Mouse (Mus musculus): Measurements from ENCODE around the gene Xpr1. TPM values are rescaled to one million over a fixed set of nuclear protein-coding genes. Genes with fewer than 3 reads are reported as not detected.

Xpr1 gene
- polyA plus RNA-seq, 1 experiment, result 33.2 TPM

- H3K4me3 ChIP-seq (ENCODE audit: control insufficient read depth, low read depth, low read length), result no peak overlapping the region
- no peaks in the 10 kb centered on the region for H3K27me3 ChIP-seq (ENCODE audit: control insufficient read depth, insufficient read depth, low read length)
- H3K36me3 ChIP-seq (ENCODE audit: control insufficient read depth, insufficient read depth, low read length), result no peaks in the 10 kb centered on the region
- TF ChIP-seq CTCF (IDR thresholded peaks at IDR 0.05; ENCODE audit: control insufficient read depth, insufficient read depth, insufficient replicate concordance, low read depth, low read length) (no peak), POLR2A (IDR thresholded peaks at IDR 0.05; ENCODE audit: control insufficient read depth, low read depth, low read length) (no peak)
- H3K27ac ChIP-seq (ENCODE audit: control insufficient read depth, insufficient read depth, low read depth, low read length), result no peak overlapping the region
- H3K4me1 ChIP-seq (ENCODE audit: control insufficient read depth, insufficient read depth, low read length), result no peaks in the 10 kb centered on the region
Observed at GRCm38 (mm10) chr1:155252631-155253121, 164.5 kb downstream of the Xpr1 start.

GRCm38 (mm10) chr1:155251596-155251995 is 165.6 kb downstream of the Xpr1 start:
- no peaks in the 10 kb centered on the region for H3K27me3 ChIP-seq (ENCODE audit: control insufficient read depth, insufficient read depth, low read length)
- H3K27ac ChIP-seq (ENCODE audit: control insufficient read depth, insufficient read depth, low read depth, low read length), result no peak overlapping the region
- no peak for TF ChIP-seq POLR2A (IDR thresholded peaks at IDR 0.05; ENCODE audit: control insufficient read depth, low read depth, low read length)
- TF ChIP-seq CTCF (IDR thresholded peaks at IDR 0.05; ENCODE audit: control insufficient read depth, insufficient read depth, insufficient replicate concordance, low read depth, low read length), result no peak

GRCm38 (mm10) chr1:155250531-155251135 is 166.6 kb downstream of the Xpr1 start:
- Histone ChIP-seq H3K36me3 (ENCODE audit: control insufficient read depth, insufficient read depth, low read length) (no peaks in the 10 kb centered on the region), H3K4me1 (ENCODE audit: control insufficient read depth, insufficient read depth, low read length) (no peaks in the 10 kb centered on the region), H3K4me3 (ENCODE audit: control insufficient read depth, low read depth, low read length) (no peak overlapping the region), H3K27me3 (ENCODE audit: control insufficient read depth, insufficient read depth, low read length) (no peaks in the 10 kb centered on the region), H3K27ac (ENCODE audit: control insufficient read depth, insufficient read depth, low read depth, low read length) (no peak overlapping the region)
- TF ChIP-seq POLR2A (IDR thresholded peaks at IDR 0.05; ENCODE audit: control insufficient read depth, low read depth, low read length) (no peak), CTCF (IDR thresholded peaks at IDR 0.05; ENCODE audit: control insufficient read depth, insufficient read depth, insufficient replicate concordance, low read depth, low read length) (no peak)

More at GRCm38 (mm10) chr1:155251596-155251995, 165.6 kb downstream of the Xpr1 start:
- H3K36me3 ChIP-seq (ENCODE audit: control insufficient read depth, insufficient read depth, low read length), result no peaks in the 10 kb centered on the region
- H3K4me1 ChIP-seq (ENCODE audit: control insufficient read depth, insufficient read depth, low read length), result no peaks in the 10 kb centered on the region
- no peak overlapping the region for H3K4me3 ChIP-seq (ENCODE audit: control insufficient read depth, low read depth, low read length)

- Histone ChIP-seq H3K4me1 (ENCODE audit: control insufficient read depth, insufficient read depth, low read length) (peaks cover under 1% of the 10 kb centered on the region; the same call in 1 of the 2 replicates), H3K27me3 (ENCODE audit: control insufficient read depth, insufficient read depth, low read length) (no peaks in the 10 kb centered on the region), H3K27ac (ENCODE audit: control insufficient read depth, insufficient read depth, low read depth, low read length) (no peak overlapping the region), H3K36me3 (ENCODE audit: control insufficient read depth, insufficient read depth, low read length) (no peaks in the 10 kb centered on the region), H3K4me3 (ENCODE audit: control insufficient read depth, low read depth, low read length) (no peak overlapping the region)
- TF ChIP-seq CTCF (IDR thresholded peaks at IDR 0.05; ENCODE audit: control insufficient read depth, insufficient read depth, insufficient replicate concordance, low read depth, low read length) (no peak), POLR2A (IDR thresholded peaks at IDR 0.05; ENCODE audit: control insufficient read depth, low read depth, low read length) (no peak)
Observed at GRCm38 (mm10) chr1:155249896-155250295, 167.3 kb downstream of the Xpr1 start.

- Histone ChIP-seq H3K27me3 (ENCODE audit: control insufficient read depth, insufficient read depth, low read length) (no peaks in the 10 kb centered on the region; the same call in 1 of the 2 replicates), H3K4me1 (ENCODE audit: control insufficient read depth, insufficient read depth, low read length) (peaks cover 5% of the 10 kb centered on the region; the same call in 1 of the 2 replicates), H3K36me3 (ENCODE audit: control insufficient read depth, insufficient read depth, low read length) (no peaks in the 10 kb centered on the region), H3K27ac (ENCODE audit: control insufficient read depth, insufficient read depth, low read depth, low read length) (no peak overlapping the region), H3K4me3 (ENCODE audit: control insufficient read depth, low read depth, low read length) (no peak overlapping the region)
- no peak for TF ChIP-seq CTCF (IDR thresholded peaks at IDR 0.05; ENCODE audit: control insufficient read depth, insufficient read depth, insufficient replicate concordance, low read depth, low read length)
- TF ChIP-seq POLR2A (IDR thresholded peaks at IDR 0.05; ENCODE audit: control insufficient read depth, low read depth, low read length), result no peak
Observed at GRCm38 (mm10) chr1:155248041-155248440, 169.2 kb downstream of the Xpr1 start.

GRCm38 (mm10) chr1:155247441-155247840 is 169.8 kb downstream of the Xpr1 start:
- H3K4me3 ChIP-seq (ENCODE audit: control insufficient read depth, low read depth, low read length), result no peak overlapping the region
- no peaks in the 10 kb centered on the region; the same call in 1 of the 2 replicates for H3K27me3 ChIP-seq (ENCODE audit: control insufficient read depth, insufficient read depth, low read length)
- TF ChIP-seq POLR2A (IDR thresholded peaks at IDR 0.05; ENCODE audit: control insufficient read depth, low read depth, low read length), result no peak
- TF ChIP-seq CTCF (IDR thresholded peaks at IDR 0.05; ENCODE audit: control insufficient read depth, insufficient read depth, insufficient replicate concordance, low read depth, low read length), result no peak
- no peaks in the 10 kb centered on the region for H3K36me3 ChIP-seq (ENCODE audit: control insufficient read depth, insufficient read depth, low read length)
- H3K27ac ChIP-seq (ENCODE audit: control insufficient read depth, insufficient read depth, low read depth, low read length), result no peak overlapping the region
- H3K4me1 ChIP-seq (ENCODE audit: control insufficient read depth, insufficient read depth, low read length), result peaks cover 5% of the 10 kb centered on the region; the same call in 1 of the 2 replicates

- peaks cover 5% of the 10 kb centered on the region; the same call in 1 of the 2 replicates for H3K4me1 ChIP-seq (ENCODE audit: control insufficient read depth, insufficient read depth, low read length)
- H3K36me3 ChIP-seq (ENCODE audit: control insufficient read depth, insufficient read depth, low read length), result no peaks in the 10 kb centered on the region
- TF ChIP-seq CTCF (IDR thresholded peaks at IDR 0.05; ENCODE audit: control insufficient read depth, insufficient read depth, insufficient replicate concordance, low read depth, low read length) (no peak), POLR2A (IDR thresholded peaks at IDR 0.05; ENCODE audit: control insufficient read depth, low read depth, low read length) (no peak)
- no peak overlapping the region for H3K27ac ChIP-seq (ENCODE audit: control insufficient read depth, insufficient read depth, low read depth, low read length)
- H3K4me3 ChIP-seq (ENCODE audit: control insufficient read depth, low read depth, low read length), result no peak overlapping the region
- no peaks in the 10 kb centered on the region; the same call in 1 of the 2 replicates for H3K27me3 ChIP-seq (ENCODE audit: control insufficient read depth, insufficient read depth, low read length)
Observed at GRCm38 (mm10) chr1:155245516-155245915, 171.7 kb downstream of the Xpr1 start.

Data from testis, adult 2 months (tissue).